Mouse (Mus musculus) adrenal gland, postnatal 10 days (tissue): ENCODE results near the gene 4930486L24Rik. TPM values are rescaled to one million over a fixed set of nuclear protein-coding genes. Genes with fewer than 3 reads are reported as not detected.
A peak's percentile ranks its signal among the peaks of the same experiment; 100 is the strongest.
"Not testable (repeated sequence)": the region's sequence is repeated elsewhere in the genome, so short reads cannot be mapped to it uniquely, and the experiment has no call there.

Experiments
- DNase-seq: peaks from one replicate; pipeline ENCODE4 v3.0.0; 2021; ENCODE audit warnings: mixed read lengths
- long read RNA-seq, 2 experiments: library from polyadenylated mRNA; stranded (forward); transcript quantifications; one replicate each; pipeline ENCODE4 v2.0.0; 2021
- total RNA-seq, 2 experiments: library from RNA; stranded (reverse); gene quantifications; 2 replicates each; pipeline ENCODE4 v1.2.3; 2021

Gene 4930486L24Rik
- total RNA-seq, result 10 to 100 TPM; 21.8 to 23.7 TPM
- long read RNA-seq, experiment 1, transcript 4930486L24Rik-201 (8 exons, 1,432 nt), result major isoform, 31 of 36 reads
- long read RNA-seq, experiment 1, partial matches to known transcripts, result 1 of 36 reads
- long read RNA-seq, experiment 1, other reads (novel, unspliced or antisense), result 4 of 36 reads
- long read RNA-seq, experiment 2, transcript 4930486L24Rik-201 (8 exons, 1,432 nt), result major isoform, 15 of 15 reads
- long read RNA-seq, experiment 2, partial matches to known transcripts, result 0 of 15 reads
- long read RNA-seq, experiment 2, other reads (novel, unspliced or antisense), result 0 of 15 reads

DNA sequence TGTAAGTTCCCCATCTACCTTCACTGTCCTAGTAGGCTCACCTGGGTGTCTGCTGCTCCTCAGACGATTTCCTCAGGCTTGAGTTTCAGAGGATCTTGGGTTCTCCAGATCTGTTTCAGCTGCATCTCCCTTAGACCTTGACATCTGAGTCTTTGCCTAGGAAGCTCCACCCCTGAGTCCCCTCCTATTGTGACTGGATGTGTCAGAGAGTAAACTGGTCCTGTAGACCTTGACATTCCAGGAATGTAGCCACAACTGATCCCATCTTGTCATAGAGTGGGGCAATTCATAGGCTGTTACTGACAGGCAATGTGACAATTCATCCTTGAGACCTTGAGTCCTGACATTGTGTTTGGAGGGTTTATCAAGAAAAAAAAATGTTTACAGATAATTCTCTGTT lies at the start of gene 4930486L24Rik:
4930486L24Rik (minus strand) TSS at position 195 of the 400 bp plus-strand sequence.
- peak; percentile 27 for DNase-seq

DNA sequence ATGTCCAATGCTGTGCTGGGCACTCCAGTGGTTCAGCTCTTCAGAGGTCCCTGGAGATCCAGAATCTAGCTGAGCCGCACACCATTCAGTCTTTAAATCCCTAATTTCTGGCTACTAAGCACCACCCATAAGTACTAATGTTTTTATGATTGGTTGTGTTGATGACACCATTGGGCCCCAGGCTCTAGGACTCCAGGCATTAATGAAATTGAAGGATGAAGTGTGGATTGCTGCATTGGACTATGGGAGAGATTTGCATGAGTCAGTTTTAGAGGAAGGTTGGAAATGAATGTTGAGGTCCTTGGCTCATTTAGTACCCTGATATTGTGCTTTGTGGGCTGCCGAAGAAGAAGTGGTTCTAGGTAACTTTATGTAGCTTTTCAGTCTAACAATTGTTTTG lies 40.5 kb upstream of the 4930486L24Rik start, which contains the start of gene Tpbpb:
Tpbpb (minus strand) TSS at position 101 of the 400 bp plus-strand sequence.
- DNase-seq, result not testable (repeated sequence)

DNA sequence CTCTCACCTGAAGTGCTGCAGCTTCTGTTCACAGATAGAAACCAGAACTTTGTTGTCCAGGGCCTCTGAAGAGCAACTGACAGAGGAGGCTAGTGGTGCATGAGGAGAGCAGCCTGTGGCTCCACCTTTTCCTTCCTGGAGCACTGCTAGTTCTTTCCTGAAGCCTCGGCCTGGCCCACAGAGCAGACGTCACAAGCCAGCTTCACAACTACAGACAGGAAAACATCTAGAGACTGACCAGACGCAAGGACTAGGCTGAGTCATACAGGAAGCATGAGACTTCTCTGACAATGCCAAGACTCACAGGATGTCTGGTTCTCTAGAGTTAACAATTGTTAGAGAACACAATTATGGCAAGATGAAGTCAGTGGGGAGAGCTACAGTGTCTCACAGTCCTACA lies 33.1 kb upstream of the 4930486L24Rik start, which contains the start of gene Ctla2b:
Ctla2b (minus strand) TSS at position 120 of the 400 bp plus-strand sequence.
- peak; percentile 44 for DNase-seq

DNA sequence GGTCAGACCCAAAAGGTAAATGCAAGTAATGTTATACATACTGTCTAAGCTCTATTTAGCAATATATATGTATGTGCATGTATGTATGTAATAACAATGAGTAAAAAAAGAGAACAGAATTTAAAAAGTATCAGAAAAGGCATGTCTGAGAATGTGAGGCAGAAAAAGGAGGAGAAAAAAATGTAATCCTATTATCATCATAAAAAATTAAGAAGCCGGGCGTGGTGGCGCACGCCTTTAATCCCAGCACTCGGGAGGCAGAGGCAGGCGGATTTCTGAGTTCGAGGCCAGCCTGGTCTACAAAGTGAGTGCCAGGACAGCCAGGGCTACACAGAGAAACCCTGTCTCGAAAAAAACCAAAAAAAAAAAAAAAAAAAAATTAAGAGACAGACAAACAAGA lies 32.5 kb upstream of the 4930486L24Rik start, which contains the start of gene Gm49392:
Gm49392 (minus strand) TSS at position 101 of the 400 bp plus-strand sequence.
- not testable (repeated sequence) for DNase-seq

DNA sequence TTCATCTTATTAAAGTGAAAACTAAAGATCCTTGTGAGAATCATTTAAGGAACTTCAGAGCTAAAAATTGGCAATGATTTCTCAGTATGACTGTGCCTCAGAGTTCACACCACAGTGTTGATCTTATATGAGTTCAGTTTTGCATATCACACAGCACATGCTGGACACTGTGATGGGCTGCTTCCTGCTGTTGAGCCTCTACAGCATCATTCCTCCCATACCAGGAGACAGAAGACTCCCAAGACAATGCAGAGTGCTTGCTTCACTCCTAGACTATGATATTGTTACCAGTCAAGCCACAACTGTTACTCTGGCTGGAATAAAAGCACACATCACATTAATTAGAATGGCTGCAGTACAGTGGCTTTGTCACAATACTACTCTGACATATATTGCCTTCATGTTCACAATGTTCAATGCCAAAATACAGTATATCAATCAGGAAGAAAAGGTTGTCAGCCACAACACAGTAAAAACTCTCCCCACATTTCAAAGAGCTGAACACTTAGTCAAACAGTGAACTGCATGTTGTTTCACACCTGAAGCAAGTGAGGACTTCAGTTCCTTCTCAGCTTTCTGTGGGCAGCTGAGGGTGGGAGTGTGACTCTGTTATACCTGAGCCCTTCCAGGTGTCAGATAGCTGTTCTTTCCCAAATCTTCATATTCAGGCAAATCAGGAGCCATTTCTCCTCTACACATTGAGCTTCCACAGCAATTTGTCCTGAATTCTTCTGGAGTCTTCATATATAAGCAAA lies 31.3 kb upstream of the 4930486L24Rik start:
- DNase-seq, result no peak

DNA sequence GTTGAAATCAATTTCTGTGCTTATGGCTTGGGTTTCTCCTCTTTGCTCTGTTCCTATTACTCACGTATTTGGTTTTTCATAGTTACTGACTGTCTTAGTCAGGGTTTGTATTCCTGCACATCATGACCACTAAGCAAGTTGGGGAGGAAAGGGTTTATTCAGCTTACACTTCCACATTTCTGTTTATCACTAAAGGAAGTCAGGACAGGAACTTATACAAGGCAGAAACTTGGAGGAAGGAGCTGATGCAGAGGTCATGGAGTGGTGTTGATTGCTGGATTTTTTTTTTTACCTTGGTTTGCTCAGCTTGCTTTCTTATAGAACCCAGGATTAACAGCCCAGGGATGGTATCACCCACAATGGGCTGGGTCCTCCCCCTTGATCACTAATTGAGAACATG lies 28.0 kb upstream of the 4930486L24Rik start:
- no peak for DNase-seq

DNA sequence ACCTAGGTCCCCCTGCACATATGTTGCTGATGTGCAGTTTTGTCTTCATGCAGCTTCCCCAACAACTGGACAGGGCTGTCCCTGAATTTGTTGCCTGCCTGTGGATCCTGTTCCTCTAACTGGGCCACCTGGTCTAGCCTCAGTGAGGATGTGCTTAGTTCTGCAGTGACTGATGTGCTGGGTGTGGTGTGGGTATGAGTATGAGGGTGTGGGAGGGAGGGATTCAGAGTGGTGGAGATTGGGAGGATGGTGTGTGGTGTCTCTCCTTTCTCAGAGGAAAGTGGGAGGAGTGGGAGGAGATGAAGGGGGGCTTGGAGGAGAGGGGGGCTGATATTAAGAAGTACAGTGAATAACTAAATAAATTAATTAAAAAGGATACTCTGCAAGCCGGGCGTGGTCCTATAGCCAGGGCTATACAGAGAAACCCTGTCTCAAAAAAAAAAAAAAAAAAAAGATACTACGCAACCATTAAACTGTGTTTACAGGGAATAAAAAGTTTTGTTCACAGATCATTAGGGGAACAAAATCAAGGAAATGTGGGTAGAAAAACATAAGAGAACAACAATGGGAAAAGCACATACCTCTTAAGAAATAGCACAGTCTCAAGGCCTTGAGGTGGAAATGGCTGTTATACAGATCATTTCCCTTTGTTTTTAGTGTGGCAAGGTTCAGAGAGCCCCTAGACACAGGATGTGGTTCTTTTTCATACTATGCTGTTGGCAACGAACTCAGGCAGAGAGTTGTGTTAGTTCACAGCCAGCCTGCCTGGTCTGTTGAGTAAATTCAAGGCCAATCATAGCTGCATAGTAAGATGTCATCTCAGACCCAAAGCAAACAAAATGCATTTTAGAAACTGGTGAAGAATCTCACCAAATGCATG lies 15.8 kb downstream of the 4930486L24Rik start:
- no peak for DNase-seq

DNA sequence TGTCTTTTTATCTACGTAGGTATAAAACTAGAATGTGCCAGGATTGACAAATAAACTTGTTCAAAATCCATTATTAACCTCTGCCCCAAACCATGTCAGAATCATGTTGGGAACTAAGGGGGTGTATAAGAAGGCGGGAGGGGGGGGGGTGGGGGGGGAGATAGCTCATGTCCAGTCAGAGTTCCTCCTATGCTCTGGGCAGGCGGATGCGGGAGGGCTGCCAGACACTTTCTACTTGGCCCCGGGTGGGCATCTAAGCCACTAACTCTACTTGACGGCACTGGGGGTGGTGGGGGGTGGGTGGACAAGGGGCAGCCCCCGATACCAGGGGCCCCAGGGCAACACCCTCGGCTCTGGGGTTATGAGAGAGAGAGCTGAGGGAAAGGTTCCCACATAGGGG lies 21.1 kb downstream of the 4930486L24Rik start:
- no peak for DNase-seq

DNA sequence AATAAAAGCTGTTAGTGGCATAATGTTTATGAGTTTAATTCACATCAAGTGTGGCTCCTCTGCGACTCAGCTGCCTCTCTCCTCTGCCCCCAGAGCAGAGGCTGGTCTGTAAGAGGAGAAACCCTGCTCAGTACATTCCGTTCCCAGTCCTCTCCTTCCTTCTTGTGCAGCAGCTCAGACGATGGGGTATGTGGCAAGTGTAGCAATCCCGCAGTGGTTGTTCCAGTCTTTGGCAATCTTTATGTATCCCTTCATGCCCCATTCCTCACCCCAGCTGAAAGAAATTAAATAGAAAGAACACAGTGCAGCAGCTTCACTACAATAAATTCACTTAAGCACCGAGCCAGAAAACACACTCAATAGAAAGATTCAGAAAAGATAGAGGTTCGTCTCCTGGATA lies 21.6 kb downstream of the 4930486L24Rik start:
- no peak for DNase-seq

DNA sequence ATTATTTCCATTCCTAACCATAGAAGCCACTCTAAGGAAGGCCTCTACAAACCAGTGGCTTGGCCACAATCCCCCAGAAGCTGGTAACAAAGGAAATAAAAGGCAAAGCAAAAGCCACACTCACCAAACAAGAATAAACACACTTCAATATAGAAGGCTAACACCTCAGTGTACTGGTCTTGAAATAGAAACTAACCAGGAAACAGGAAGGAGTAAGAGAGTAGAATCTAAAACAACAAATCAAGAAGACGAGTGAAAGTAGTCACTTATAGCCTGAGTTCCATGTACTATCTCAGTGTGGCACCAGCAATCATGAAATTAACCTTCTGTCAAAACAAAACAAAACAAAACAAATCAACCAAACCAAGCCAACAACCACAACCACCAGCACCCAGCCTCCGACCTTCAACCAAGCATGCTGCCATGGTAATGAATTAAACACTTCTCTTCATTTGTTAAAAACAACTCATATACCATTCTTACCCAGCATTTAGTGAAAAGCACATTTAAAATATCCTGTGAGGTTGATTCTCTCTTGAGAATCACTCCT lies 24.8 kb downstream of the 4930486L24Rik start:
- no peak for DNase-seq

DNA sequence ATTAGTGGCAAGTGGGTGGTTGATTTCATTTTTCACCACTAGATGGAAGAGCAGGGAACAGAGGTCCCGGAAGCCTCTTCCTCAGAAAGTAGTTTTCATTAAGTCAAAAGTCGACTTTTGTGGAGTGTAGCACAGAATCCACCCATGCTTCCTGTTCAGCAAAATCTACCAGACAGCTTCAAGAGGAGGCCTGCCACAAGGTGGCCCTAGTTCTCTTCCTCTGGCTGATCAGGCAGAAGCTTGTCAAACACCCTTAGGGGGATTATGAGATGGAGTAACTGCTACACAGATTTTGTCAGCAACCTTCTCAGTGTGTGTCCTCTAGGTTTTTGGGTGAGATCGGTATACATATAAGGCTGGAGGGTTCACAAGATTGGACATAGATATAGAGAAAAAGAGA lies 38.2 kb downstream of the 4930486L24Rik start:
- DNase-seq, result peak; percentile 32

DNA sequence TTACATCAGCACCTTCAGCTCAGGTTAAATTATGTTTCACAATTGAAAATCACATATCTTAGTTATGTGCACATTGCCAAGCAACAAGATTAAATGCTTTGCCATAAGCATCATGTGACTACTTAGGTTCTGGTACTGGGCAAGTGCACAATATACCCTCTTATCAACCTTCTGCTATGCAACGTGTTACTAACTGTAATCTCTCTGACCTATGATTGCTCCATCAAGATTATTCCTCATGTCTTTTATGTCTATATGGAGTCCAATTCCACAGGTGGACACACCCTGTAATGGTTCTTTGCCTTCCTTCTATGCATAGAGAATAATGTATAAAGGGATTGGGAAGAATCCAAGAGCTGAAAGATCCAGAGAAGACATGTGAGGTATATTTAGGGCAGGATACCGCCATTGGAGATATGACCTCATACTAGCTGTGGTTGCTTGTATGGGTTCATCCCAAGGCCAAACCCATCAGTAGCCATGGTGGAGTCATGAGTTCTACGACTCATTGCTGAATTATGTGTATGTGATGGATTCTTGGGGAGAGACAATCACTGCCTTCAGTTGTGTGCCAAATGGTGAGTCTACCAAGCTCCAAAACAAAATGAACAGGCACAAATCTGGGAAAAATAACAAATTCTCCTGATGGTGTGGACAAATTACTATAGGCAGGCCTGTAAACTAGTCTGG lies 43.6 kb downstream of the 4930486L24Rik start:
- no peak for DNase-seq

DNA sequence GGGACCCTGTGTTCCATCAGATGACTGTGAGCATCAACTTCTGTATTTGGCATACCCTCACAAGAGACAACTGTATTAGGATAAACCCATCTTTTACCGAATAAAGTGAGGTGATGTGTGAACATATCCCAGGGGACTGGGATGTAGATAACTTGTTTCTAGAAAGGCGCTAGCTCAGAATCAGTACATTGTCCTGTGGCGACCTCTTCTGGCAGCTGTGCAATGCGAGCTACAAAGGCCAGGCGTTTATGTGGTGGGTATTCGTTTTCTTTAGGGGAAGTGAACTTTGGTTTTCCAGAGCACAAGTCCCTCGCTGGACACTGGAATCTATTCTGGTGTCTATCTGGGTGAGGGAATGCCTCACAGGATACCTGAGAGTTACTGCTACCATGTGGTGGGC lies 44.8 kb downstream of the 4930486L24Rik start:
- peak; percentile 57 for DNase-seq

DNA sequence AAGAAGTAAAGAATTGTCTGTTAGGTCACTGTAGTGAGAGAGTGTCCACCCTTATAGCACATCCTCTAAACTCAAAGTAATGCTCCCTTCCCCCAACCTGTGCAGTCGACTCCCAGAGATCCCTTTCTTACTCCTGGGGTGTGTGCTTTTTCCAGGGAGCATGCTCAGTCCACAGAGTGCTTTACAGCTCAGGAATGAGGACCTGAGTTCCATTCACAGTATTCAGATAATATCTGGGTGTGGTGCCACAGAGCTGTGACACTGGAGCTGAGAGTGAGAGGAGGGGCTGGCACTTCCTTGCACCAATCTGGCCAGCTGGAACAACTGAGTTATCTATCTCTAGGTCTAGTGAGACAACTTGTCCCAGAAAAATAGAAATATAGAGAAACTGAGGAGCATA lies 50.6 kb downstream of the 4930486L24Rik start:
- DNase-seq, result no peak

DNA sequence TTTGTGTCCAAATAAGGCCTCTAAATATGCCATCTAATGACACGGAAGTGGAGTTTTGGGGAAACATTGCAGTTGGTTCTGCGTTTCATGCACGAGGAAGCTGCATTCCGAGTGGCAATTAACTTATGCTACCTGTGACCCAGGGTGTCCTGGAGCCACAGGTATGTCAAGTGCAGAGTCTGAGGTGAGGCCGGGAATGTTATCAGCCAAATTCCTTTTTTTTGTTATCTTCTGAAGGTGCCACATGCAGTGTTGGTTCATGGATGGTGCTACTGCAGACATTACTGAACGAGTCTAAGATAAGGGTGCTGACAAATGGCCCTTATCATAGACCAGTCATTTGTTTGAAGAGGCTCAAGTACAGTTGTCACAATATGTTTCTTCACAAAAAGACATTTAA lies 51.5 kb downstream of the 4930486L24Rik start:
- no peak for DNase-seq

DNA sequence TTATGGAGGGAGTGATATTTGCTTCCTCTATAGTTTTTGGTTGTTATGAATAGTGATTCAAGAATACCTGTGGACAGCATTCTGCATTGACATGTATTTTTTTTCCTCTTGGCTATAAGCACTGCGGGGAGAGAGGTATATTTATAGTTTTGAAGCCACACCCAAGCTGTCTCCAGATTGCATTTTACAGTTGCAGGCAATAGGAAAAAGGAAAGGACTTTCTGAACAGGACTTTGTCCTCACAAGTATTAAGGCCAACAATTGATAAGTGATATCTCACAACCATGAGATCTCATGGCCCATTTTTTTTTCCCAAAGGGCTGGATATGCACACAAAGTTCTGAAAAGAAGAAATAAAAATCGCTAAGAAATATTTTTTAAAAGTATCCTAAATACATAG lies 54.6 kb downstream of the 4930486L24Rik start:
- DNase-seq, result no peak

DNA sequence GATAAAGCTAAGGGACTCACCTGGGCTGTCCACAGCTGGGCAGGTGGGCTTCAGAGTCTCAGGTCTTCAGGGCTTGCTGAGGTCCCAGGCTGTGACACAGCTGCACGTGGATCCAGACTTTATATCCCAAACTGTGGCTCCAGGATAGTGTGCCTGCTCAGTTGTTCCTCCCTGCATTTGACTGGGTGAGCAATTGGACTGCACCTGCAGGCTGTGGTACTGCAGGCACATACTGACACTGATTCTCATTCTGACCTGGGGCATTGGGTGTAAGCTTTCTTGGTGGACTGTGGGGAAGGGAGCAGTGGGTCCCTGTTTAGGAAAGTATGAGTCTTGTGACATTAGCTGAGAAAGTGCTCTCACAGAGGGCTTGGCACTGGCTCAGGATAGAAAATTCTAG lies 61.5 kb downstream of the 4930486L24Rik start, which contains the start of gene Ctsll3:
Ctsll3 (minus strand) TSS at position 101 of the 400 bp plus-strand sequence.
- DNase-seq, result no peak
